Mouse (Mus musculus) cerebellum, adult 2 months (tissue): ENCODE results near the gene 4930595D18Rik.

Experiments
- CTCF ChIP-seq: fragments of 200-500 bp; IDR thresholded peaks from 2 replicates; pipeline ENCODE4 v1.5.1; 2011; ENCODE audit warnings: low read depth, mild to moderate bottlenecking, control low read depth, low read length, moderate library complexity, borderline replicate concordance; ENCODE audit not compliant: insufficient read depth
- POLR2A ChIP-seq: fragments of 200-500 bp; IDR thresholded peaks from 2 replicates; pipeline ENCODE4 v1.6.1; 2011; ENCODE audit warnings: low read length, control low read depth, borderline replicate concordance; ENCODE audit not compliant: insufficient read depth

- TF ChIP-seq POLR2A, result no peak
- TF ChIP-seq CTCF, result no peak
Observed at GRCm38 (mm10) chr12:111152981-111153710, 31.1 kb downstream of the 4930595D18Rik start.
